Mouse (Mus musculus): Measurements from ENCODE around the gene Slc16a12. TPM values are rescaled to one million over a fixed set of nuclear protein-coding genes. Genes with fewer than 3 reads are reported as not detected.

The Slc16a12 gene
- total and polyA plus RNA-seq, 2 experiments from 2014 or later: 2.0 to 2.7 TPM

- H3K4me3 ChIP-seq (ENCODE audit: low read depth, low read length): no peak overlapping the region
- no peak overlapping the region for H3K9ac ChIP-seq (replicated peaks; ENCODE audit: low read length, poor library complexity, severe bottlenecking)
- ATAC-seq (ENCODE audit: low FRiP score): no peak
- DNase-seq (ENCODE audit: low spot score): no peak
- no peak for TF ChIP-seq CTCF (IDR thresholded peaks at IDR 0.05)
- H3K4me2 ChIP-seq (ENCODE audit: low read depth, low read length, poor library complexity, severe bottlenecking): no peak overlapping the region
- no peaks in the 10 kb centered on the region for H3K4me1 ChIP-seq (ENCODE audit: insufficient read depth, low read length)
- H3K36me3 ChIP-seq (ENCODE audit: insufficient read depth, low read length): no peaks in the 10 kb centered on the region
- 91% methylated on average over 6 of the region's 6 CpGs for WGBS
- no peaks in the 10 kb centered on the region for H3K27me3 ChIP-seq (ENCODE audit: insufficient read depth, low read length)
- no peak overlapping the region for H3K27ac ChIP-seq (ENCODE audit: low read depth, low read length)
- no peaks in the 10 kb centered on the region for H3K9me3 ChIP-seq (ENCODE audit: low read length)
Measured at GRCm38 (mm10) chr19:34691402-34691801, 55.7 kb downstream of the Slc16a12 start.

DNA sequence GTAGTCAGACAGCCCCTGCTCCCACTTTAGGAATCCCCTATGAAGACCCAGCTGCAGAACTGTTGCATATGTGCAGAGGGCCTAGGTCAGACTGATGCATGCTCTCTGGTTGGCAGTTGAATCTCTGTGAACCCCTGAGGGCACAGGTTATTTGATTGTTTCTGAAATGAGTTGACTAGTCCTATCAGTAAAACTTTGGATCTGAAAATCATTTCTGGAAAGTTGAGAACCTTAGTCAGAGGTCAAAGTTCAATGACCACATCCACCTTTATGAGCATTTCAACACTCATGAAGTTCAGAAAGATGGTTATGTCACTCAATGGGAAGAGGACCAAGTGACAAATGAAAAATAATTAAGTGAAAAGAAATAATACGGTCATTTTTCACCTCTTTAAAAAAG, 61.6 kb downstream of the Slc16a12 start:
- Histone ChIP-seq H3K9me3 (ENCODE audit: low read length) (no peaks in the 10 kb centered on the region), H3K9ac (replicated peaks; ENCODE audit: low read length, poor library complexity, severe bottlenecking) (no peak overlapping the region), H3K4me2 (ENCODE audit: low read depth, low read length, poor library complexity, severe bottlenecking) (no peak overlapping the region), H3K4me3 (ENCODE audit: low read depth, low read length) (no peak overlapping the region), H3K4me1 (ENCODE audit: insufficient read depth, low read length) (no peaks in the 10 kb centered on the region), H3K36me3 (ENCODE audit: insufficient read depth, low read length) (no peaks in the 10 kb centered on the region), H3K27me3 (ENCODE audit: insufficient read depth, low read length) (no peaks in the 10 kb centered on the region), H3K27ac (ENCODE audit: low read depth, low read length) (no peak overlapping the region)
- ATAC-seq (ENCODE audit: low FRiP score) (no peak), DNase-seq (ENCODE audit: low spot score) (no peak)
- no peak for TF ChIP-seq CTCF (IDR thresholded peaks at IDR 0.05)
- 97% methylated on average over 1 of the region's 1 CpGs for WGBS

DNA sequence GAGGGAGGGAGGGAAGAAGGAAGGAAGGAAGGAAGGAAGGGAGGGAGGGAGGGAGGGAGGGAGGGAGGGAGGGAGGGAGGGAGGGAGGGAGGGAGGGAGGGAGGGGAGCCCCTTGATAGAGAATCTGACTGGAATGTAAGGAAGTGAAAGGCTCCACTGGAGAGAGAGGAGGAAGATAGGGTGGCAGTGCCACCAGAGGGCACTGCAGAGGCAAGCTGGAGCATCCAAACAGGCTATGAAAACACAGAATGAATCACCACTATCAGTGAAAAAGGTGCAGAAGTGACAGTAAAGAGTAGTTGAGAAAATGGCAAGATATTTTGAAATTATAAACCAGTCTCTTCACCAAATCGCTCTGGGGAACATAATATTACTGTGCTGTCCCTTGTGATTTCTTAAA, 62.2 kb downstream of the Slc16a12 start:
- WGBS: 64% methylated on average over 1 of the region's 1 CpGs
- H3K9me3 ChIP-seq (ENCODE audit: low read length): no peaks in the 10 kb centered on the region
- DNase-seq (ENCODE audit: low spot score) (peak; percentile 50), ATAC-seq (ENCODE audit: low FRiP score) (no peak)
- TF ChIP-seq CTCF (IDR thresholded peaks at IDR 0.05): peak; percentile 77
- H3K9ac ChIP-seq (replicated peaks; ENCODE audit: low read length, poor library complexity, severe bottlenecking): no peak overlapping the region
- H3K36me3 ChIP-seq (ENCODE audit: insufficient read depth, low read length): no peaks in the 10 kb centered on the region
- H3K4me2 ChIP-seq (ENCODE audit: low read depth, low read length, poor library complexity, severe bottlenecking): no peak overlapping the region
- H3K27me3 ChIP-seq (ENCODE audit: insufficient read depth, low read length): no peaks in the 10 kb centered on the region
- no peaks in the 10 kb centered on the region for H3K4me1 ChIP-seq (ENCODE audit: insufficient read depth, low read length)
- H3K4me3 ChIP-seq (ENCODE audit: low read depth, low read length): no peak overlapping the region
- no peak overlapping the region for H3K27ac ChIP-seq (ENCODE audit: low read depth, low read length)

DNA sequence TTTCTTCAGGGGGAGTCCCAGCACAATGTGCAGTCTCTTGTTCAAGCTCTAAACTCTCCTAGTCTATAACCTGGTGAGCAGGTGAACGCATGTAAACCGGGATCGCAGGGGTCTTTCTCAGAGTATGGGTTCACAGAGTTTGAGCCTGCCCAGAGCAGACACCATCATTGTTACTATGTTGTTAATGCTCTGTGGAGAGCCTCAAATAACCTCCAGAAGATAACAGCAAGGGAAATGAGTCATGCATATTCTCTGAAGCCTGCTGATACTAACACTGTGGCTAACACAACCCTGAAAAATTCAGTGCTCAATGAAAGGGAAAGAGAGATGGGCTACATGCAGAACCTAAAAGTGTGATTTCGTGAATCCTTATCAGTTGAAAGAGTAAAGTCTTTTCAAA, 68.7 kb downstream of the Slc16a12 start:
- Histone ChIP-seq H3K27me3 (ENCODE audit: insufficient read depth, low read length) (no peaks in the 10 kb centered on the region), H3K9ac (replicated peaks; ENCODE audit: low read length, poor library complexity, severe bottlenecking) (no peak overlapping the region), H3K4me2 (ENCODE audit: low read depth, low read length, poor library complexity, severe bottlenecking) (no peak overlapping the region), H3K4me1 (ENCODE audit: insufficient read depth, low read length) (no peaks in the 10 kb centered on the region), H3K4me3 (ENCODE audit: low read depth, low read length) (no peak overlapping the region), H3K36me3 (ENCODE audit: insufficient read depth, low read length) (no peaks in the 10 kb centered on the region), H3K27ac (ENCODE audit: low read depth, low read length) (no peak overlapping the region), H3K9me3 (ENCODE audit: low read length) (no peaks in the 10 kb centered on the region)
- ATAC-seq (ENCODE audit: low FRiP score) (no peak), DNase-seq (ENCODE audit: low spot score) (no peak)
- TF ChIP-seq CTCF (IDR thresholded peaks at IDR 0.05): no peak
- 90% methylated on average over 4 of the region's 4 CpGs for WGBS

GRCm38 (mm10) chr19:34673476-34673875, 73.6 kb downstream of the Slc16a12 start:
- H3K27me3 ChIP-seq (ENCODE audit: insufficient read depth, low read length): no peaks in the 10 kb centered on the region
- ATAC-seq (ENCODE audit: low FRiP score): no peak; the same call in 1 of the 2 replicates
- H3K4me3 ChIP-seq (ENCODE audit: low read depth, low read length): no peak overlapping the region
- H3K9me3 ChIP-seq (ENCODE audit: low read length): no peaks in the 10 kb centered on the region
- no peak overlapping the region for H3K9ac ChIP-seq (replicated peaks; ENCODE audit: low read length, poor library complexity, severe bottlenecking)
- 59% methylated on average over 7 of the region's 7 CpGs for WGBS
- DNase-seq (ENCODE audit: low spot score): peak; percentile 28
- H3K4me2 ChIP-seq (ENCODE audit: low read depth, low read length, poor library complexity, severe bottlenecking): no peak overlapping the region
- no peaks in the 10 kb centered on the region for H3K4me1 ChIP-seq (ENCODE audit: insufficient read depth, low read length)
- TF ChIP-seq CTCF (IDR thresholded peaks at IDR 0.05): no peak
- H3K36me3 ChIP-seq (ENCODE audit: insufficient read depth, low read length): no peaks in the 10 kb centered on the region
- H3K27ac ChIP-seq (ENCODE audit: low read depth, low read length): no peak overlapping the region

GRCm38 (mm10) chr19:34666127-34666526, 81.0 kb downstream of the Slc16a12 start:
- 2% methylated on average over 5 of the region's 5 CpGs for WGBS
- H3K9me3 ChIP-seq (ENCODE audit: low read length): no peaks in the 10 kb centered on the region
- peak; percentile 97 for TF ChIP-seq CTCF (IDR thresholded peaks at IDR 0.05)
- H3K4me3 ChIP-seq (ENCODE audit: low read depth, low read length): no peak overlapping the region
- no peaks in the 10 kb centered on the region for H3K27me3 ChIP-seq (ENCODE audit: insufficient read depth, low read length)
- H3K27ac ChIP-seq (ENCODE audit: low read depth, low read length): no peak overlapping the region
- no peaks in the 10 kb centered on the region for H3K36me3 ChIP-seq (ENCODE audit: insufficient read depth, low read length)
- ATAC-seq (ENCODE audit: low FRiP score): no peak
- H3K4me2 ChIP-seq (ENCODE audit: low read depth, low read length, poor library complexity, severe bottlenecking): no peak overlapping the region
- H3K9ac ChIP-seq (replicated peaks; ENCODE audit: low read length, poor library complexity, severe bottlenecking): no peak overlapping the region
- DNase-seq (ENCODE audit: low spot score): peak; percentile 88
- H3K4me1 ChIP-seq (ENCODE audit: insufficient read depth, low read length): no peaks in the 10 kb centered on the region

Data from midbrain, postnatal 0 days (tissue).